Mouse (Mus musculus) gastrocnemius, postnatal 14 days (tissue): ENCODE measurements at regions not wholly inside any gene's neighbourhood (a gene's known extent, or its start where the extent isn't known, plus 50 kb on each side); places are given as distances from the start of the nearest gene placed in this dataset.

Source experiments
- DNase-seq: peaks from one replicate; pipeline ENCODE4 v3.0.0; 2021; ENCODE audit warnings: mixed read lengths
- intact Hi-C: fragments of 180-260 bp; cut with DNase I; formaldehyde crosslinking; loops from one replicate; pipeline ENCODE4 v1.15.1; 2025; ENCODE audit warnings: low total_unique reads

DNA sequence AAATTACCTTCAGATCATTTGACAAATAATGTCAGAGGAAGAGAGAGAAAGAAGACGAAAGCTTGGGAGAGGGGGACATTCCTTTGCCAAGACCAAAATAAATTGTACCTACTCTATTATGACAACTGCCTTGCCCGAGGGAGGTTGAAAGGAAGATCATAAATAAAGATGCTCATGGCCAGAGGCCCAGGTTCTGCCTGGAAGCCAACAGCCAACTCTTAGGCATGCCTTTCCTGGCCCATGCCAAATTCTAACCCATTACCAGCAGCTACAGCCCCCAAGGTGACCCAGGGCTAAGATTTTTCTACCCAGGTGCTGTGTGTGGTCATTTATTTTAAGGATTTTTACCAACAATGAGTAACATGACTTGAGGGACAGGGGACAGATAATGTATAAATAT is 54.9 kb downstream of the Cbln1 start:
- DNase-seq: no peak
- intact Hi-C loops: no loop called here

DNA sequence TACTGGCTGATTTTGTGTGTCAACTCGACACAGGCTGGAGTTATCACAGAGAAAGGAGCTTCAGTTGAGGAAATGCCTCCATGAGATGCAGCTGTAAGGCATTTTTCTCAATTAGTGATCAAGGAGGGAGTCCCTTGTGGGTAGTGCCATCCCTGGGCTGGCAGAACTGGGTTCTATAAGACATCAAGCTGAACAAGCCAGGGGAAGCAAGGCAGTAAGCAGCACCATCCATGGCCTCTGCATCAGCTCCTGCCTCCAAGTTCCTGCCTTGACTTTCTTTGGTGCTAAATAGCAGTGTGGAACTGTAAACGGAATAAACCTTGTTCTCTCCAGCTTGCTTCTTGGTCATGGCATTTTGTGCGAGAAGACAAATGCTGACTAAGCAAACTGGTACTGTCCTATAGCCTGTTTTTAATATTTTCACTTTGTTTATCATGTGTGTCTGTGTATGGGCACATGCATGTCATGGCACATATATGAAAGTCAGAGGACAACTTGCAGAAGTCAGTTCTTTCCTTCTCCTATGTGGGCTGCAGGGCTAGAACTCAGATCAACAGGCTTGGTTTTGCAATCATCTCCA is 57.3 kb downstream of the Cbln1 start:
- intact Hi-C loops: no loop called here
- DNase-seq: no peak

DNA sequence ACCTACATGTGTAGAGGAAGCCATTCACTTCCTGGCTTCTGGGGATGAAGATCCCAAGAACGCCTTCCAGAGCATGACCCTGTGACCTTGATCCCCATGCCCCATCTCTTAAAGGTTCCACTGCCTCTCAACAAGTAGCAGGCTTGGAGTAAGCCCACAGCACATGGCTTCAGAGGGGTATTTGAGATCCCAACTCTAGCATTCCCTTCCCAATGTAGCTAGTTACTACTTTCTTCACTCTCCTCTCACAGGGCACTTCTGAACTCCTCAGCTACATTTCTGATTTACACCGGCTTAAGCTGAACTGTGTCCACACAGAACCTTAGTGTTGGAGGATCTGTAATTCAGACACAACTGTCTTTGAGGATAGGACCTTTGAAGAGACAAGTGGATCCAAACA is 83.4 kb downstream of the Cbln1 start:
- no peak for DNase-seq
- intact Hi-C loops: no loop called here

DNA sequence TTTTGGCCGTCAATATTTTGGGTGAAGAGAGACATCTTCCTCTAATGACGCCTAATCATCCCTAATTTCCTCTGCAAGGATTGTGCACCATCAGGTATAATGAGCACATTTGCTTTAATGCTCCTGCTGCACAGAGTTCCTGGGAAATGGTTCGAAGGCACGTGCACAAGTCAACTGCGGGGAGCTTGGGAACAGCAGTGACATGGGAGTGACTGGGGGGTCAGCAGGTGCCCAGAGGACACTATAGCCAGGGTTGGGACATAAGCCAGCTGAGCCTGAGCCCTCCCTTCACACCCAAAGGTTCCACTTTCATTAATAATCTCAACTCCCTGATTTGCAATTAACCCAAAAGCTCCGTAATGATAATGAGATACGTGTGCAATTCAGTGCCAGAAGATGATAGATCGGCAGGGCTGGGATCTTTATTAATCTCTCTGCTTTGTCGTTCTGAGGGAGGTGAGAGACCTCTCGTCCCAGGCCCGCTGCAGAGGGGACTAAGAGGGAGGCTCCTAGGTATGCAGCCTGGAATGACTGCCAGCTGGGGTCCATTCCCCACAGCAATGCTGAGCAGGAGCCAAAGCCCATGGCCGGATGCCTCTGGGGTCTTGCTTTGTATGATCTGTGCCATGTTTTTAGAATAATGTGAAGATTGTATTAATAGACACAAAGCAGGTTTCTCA is 88.7 kb downstream of the Cbln1 start:
- no peak for DNase-seq
- intact Hi-C loops: no loop called here

- DNase-seq: no peak
- intact Hi-C loops: no loop called here
These were observed 90.1 kb downstream of the Cbln1 start for GRCm38 (mm10) chr8:87382311-87382710.

DNA sequence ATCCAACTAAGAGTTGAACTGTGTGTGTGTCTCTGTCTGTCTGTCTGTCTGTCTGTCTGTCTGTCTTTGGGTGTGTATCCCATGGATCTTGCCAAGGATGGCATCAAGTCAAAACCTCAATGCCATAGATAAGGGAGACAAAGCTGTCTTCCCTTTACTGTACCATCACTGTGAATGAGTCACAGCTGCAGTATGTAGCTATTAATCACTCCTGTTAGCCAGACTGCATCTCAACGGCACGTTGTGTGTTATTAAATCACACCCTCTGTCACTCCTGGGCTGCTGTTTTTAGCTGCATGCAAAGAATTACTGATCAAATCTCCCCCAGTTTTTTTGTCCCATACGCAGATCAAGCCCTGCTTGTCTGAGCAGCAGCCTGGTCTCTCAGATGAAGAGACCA is 91.6 kb downstream of the Cbln1 start:
- DNase-seq: no peak
- intact Hi-C loops: no loop called here

DNA sequence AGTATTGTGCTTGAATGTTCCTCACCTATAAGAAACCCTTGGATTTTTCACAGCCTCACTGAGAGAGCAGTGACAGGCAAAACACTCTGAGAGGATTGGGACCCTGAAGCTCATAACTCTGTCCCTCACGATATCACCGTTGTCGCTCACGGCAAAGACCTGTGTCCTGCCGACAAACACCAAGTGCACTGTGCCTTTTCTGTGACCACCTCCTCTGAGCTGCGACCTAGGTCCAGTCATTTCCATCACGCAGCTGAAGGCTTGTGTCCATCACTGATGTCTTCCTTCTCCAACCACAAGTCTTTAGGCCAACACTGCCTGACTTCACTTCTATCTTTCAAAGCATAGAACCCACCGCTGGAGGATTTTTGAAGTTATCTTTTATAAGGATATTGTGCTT is 93.1 kb downstream of the Cbln1 start:
- intact Hi-C loops: no loop called here
- DNase-seq: no peak

DNA sequence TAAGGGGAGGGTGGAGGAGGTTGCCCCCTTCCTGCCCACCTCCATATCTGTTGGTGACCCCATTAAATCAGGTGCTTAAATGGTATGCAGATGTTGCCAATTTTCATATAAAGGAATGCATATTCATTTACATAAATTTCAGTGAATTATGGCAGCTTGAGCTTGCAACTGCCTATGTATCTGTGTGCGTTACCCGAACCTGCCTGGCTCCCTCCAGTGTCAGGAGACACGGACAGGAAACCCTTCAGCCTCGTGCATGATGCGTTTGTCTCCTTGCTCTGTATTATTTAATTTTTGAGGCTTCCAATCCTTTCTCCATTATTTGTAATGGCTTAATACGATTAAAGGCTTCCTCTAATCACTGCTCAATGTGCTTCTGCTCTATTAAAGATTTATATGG is 98.4 kb downstream of the Cbln1 start:
- intact Hi-C loops: no loop called here
- DNase-seq: no peak

GRCm38 (mm10) chr8:87373535-87373934 is 98.9 kb downstream of the Cbln1 start:
- DNase-seq: no peak
- intact Hi-C loops: no loop called here

- DNase-seq: no peak
- intact Hi-C loops: no loop called here
These were observed 100.3 kb downstream of the Cbln1 start for GRCm38 (mm10) chr8:87372061-87372460.

DNA sequence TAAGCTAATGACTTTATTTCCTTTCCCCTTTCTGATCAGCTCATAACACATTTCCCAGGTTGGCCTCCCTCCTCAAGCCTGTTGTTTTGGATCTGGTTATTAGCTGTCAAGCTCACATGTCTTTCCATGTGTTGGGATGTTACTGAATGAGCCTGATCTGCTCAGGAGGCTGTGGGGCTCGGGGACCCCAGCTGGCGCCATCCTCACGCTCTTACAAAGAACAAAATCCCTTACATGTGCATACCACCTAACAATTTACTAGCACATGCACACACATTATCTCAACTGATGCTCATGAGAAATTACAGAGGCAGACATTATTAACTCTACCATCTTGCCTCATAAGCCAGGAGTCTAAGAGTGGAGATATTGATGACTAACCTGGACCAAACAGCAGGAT is 102.2 kb downstream of the Cbln1 start:
- intact Hi-C loops: no loop called here
- no peak for DNase-seq

DNA sequence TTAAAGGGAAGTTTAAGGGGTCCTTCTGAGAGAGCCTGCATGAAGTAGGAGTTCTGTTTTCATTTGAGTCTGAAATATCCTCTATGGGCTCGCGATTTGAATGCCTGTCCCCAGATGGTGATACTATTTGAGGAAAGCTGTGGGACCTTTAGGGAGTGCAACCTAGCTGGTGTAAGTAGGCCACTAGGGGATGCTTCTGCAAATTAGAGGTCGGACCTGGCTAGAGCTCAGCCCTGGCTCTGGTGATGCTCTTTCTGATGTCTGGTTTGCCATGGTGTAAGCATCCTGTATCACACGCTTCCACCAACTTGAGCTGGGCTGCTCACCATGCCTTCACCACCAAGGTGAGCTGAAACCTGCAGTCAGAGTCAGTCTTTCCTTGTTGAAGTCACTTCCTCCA is 121.9 kb downstream of the Cbln1 start:
- DNase-seq: no peak

GRCm38 (mm10) chr8:87349781-87350181 is 122.6 kb downstream of the Cbln1 start:
- DNase-seq: no peak
- intact Hi-C loops: no loop called here

More for the DNA sequence above, 121.9 kb downstream of the Cbln1 start:
- intact Hi-C loops: no loop called here

DNA sequence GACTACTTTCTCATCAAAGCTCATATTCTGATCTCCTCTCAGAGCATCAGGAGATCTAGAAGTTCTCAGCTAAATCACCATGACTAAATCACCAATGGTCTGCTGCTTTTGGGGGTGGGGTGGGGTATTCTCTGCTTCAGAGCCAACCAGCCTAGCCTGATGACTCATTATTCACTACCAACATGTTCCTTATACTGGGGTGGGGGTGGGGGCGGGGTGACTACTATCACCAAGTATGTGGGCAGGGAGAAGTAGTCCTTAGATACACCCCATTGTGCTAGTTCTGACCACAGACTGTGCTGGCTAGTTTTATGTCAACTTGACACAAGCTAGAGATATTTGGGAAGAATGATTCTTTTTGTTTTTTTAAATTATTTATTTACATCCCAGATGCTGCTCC is 143.0 kb downstream of the Cbln1 start:
- DNase-seq: no peak

DNA sequence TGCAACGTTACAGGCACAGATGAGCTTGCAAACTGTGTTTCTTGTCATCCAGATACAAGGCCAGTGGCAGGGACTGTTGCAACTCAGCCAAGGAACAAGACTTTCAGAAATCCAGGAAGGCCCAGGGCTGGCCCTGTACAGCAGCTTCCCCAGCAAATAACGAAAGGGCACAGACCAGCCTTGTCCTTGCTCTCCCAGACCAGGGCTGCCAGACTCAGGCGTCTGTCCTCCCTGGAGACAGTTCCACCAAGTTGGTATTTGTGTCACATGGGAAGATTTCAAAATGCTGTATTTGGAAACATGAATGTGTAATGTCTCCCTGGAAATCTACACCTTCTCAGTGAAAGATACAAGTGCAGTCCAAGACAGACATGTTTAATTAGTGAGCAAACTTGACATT is 157.8 kb downstream of the Cbln1 start:
- intact Hi-C loops: no loop called here
- DNase-seq: no peak

More for the DNA sequence above, 143.0 kb downstream of the Cbln1 start:
- intact Hi-C loops: no loop called here

DNA sequence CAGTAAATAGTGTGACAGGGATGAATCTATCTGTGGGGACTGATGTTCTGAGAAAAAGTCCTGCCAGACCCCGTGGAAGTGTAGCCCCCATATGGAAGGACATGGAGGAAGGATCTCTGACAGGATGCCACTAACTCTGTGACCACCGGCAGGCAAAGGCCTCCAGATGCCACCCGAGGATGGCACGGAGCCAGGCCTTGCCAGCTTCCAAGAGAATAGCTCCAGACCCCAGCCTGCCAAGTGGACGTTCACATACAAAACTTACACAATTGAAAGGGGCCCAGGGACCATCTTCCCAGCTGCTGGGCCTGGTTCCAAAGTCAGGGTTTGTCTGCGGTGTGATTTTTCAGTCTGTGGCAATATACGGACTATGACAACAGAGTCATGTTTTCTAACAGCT is 161.1 kb downstream of the Cbln1 start:
- DNase-seq: peak; percentile 8
- intact Hi-C loops: no loop called here

DNA sequence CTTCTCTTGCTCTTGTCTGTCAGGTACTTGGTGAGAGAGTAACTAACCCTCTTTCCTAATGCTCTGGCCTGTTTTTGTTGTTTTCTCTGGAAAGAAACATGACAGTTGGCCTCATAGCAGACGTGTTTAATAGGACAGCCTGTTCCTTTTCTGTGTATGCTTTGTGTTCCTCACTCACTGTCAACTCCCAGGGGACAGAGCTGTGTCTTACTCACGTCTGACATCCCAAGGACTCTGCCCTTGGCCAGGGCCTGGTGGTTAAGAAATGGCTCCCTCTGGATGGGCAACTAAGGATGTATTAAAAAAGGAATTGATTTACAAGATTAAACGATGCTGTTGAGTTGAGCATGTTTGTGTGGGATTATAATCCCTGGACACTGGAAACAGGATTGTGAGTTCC is 164.1 kb downstream of the Cbln1 start:
- no peak for DNase-seq
- intact Hi-C loops: no loop called here

DNA sequence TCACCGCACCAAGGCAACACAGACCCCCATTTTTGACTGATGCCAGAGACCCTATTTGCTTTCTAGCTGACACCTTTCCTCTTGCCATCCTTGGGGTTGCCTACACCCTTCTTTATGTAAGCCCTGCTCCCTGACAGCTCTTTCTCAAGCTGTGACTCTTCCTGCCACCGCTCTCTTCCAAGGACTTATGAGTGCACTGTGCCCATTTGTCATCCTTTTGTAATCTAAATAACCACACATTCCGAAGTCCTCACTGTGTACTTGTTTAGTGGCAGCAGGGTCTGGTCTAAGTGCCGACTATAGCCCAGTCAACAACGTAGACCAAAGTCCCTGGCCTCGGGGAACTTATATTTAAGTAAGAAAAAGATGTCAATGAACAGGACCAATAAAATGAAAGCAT is 167.4 kb downstream of the Cbln1 start:
- DNase-seq: no peak
- intact Hi-C loops: no loop called here

DNA sequence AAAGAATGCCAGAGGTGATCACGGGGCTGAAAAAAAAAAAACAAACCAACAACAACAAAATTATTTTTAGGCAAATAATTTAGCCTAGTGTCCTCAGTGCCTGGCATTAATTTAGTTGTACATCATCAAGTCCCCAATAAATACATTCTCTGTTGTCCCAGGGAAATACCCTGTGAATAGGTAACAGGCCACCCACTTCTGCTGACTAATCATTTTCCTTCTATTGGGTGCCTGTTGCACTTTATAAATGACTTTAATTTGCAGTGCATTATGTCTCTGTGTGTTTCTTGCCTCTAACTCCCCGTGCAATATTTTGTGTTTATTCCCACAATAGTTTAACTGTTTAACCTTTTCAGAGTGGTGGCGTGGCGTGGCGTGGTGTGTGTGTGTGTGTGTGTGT is 168.9 kb downstream of the Cbln1 start:
- DNase-seq: no peak
- intact Hi-C loops: no loop called here

DNA sequence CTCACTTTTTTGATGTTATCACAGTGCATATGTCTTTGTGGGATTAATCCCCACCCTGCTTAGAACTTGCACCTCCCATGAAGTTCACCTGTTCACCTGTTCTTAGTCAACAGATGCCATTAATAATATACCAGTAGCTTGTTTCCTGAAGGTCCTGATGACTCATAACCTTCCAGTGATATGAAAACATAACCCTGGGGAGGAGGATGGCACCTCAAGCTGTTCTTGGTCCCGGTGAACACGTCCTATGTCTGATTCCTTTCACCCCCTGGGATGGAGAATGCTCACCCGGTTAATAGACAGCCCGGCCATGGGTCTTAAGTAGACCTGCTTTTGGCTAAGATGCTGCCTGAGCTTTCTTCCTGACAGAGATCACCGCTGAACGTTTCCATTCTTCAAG is 174.6 kb downstream of the Cbln1 start:
- intact Hi-C loops: no loop called here
- no peak for DNase-seq

GRCm38 (mm10) chr8:87297331-87297730 is 175.1 kb downstream of the Cbln1 start:
- intact Hi-C loops: no loop called here
- no peak for DNase-seq

- no peak for DNase-seq
- intact Hi-C loops: no loop called here
These were observed 186.3 kb downstream of the Cbln1 start for GRCm38 (mm10) chr8:87286059-87286458.
